Mouse (Mus musculus) neural tube, embryonic 15.5 days (tissue): Measurements from ENCODE around the gene Ndufs5. TPM values are rescaled to one million over a fixed set of nuclear protein-coding genes. Genes with fewer than 3 reads are reported as not detected.

Experiments used
- ATAC-seq: fragments of 200-750 bp; cut with Nextera tagmentation; 2 replicates; pipeline ENCODE4 v1.8.0; 2017; ENCODE audit warnings: mild to moderate bottlenecking, moderate TSS enrichment, moderate library complexity; ENCODE audit not compliant: low FRiP score
- H3K27ac ChIP-seq: fragments of 300-500 bp; sonication (generic); replicated peaks from 2 replicates; pipeline ENCODE4 v1.5.1; 2015; ENCODE audit warnings: mild to moderate bottlenecking, inconsistent platforms
- H3K27me3 ChIP-seq: fragments of 300-500 bp; sonication (generic); replicated peaks from 2 replicates; pipeline ENCODE4 v1.6.1; 2015; ENCODE audit warnings: inconsistent platforms
- H3K36me3 ChIP-seq: fragments of 300-500 bp; sonication (generic); 2 replicates; pipeline ENCODE4 v1.6.1; 2015; ENCODE audit warnings: inconsistent platforms
- H3K4me1 ChIP-seq: fragments of 300-500 bp; sonication (generic); 2 replicates; pipeline ENCODE4 v1.6.1; 2015; ENCODE audit warnings: inconsistent platforms
- H3K4me2 ChIP-seq: fragments of 300-500 bp; sonication (generic); 2 replicates; pipeline ENCODE4 v1.6.1; 2015; ENCODE audit warnings: inconsistent platforms, mild to moderate bottlenecking, moderate library complexity
- H3K4me3 ChIP-seq: fragments of 300-500 bp; sonication (generic); replicated peaks from 2 replicates; pipeline ENCODE4 v1.5.1; 2015; ENCODE audit warnings: mild to moderate bottlenecking, inconsistent platforms
- H3K9ac ChIP-seq: fragments of 300-500 bp; sonication (generic); replicated peaks from 2 replicates; pipeline ENCODE4 v1.6.1; 2015; ENCODE audit warnings: mild to moderate bottlenecking, inconsistent platforms
- H3K9me3 ChIP-seq: fragments of 300-500 bp; sonication (generic); replicated peaks from 2 replicates; pipeline ENCODE4 v1.6.1; 2016; ENCODE audit warnings: inconsistent platforms
- WGBS: fragments of 180-500 bp; shearing (Covaris S2); methylation state at CpG from one replicate; pipeline ENCODE4 v1.1.7; 2015; ENCODE audit warnings: mixed read lengths; 5-methylcytosine and 5-hydroxymethylcytosine counted together
- polyA plus RNA-seq: library from polyadenylated mRNA; unstranded; fragments of >200 nt; fragmentation: Nextera tagmentation; extraction: Ambion mirVana; gene quantifications from 2 replicates; pipeline ENCODE4 v1.2.1, GENCODE M21; 2015

The Ndufs5 gene
- polyA plus RNA-seq, 1 experiment from 2014 or later: 561 TPM

DNA sequence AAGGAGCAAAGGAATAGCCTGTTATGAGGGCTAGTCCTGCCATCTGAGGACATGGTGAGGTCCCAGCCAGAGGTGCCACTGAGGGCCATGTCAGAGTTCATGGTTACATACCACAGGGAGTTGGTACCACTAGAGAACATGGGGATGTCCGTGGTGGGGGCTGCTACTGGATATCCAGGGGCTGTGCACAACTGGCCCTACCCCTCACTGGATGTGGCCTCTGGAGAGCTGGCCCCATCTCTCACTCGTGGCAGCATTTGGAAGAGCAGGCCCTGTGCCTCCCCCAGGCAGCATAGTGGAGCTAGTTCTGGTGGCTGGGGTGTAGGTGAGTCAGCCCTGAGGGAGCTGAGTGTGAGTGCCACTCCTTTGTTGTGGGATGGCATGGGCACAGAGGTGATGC, 14.9 kb upstream of the Ndufs5 start:
- H3K4me3 ChIP-seq: no peak overlapping the region
- ATAC-seq: no peak
- H3K9ac ChIP-seq: no peak overlapping the region
- peaks cover 37% of the 10 kb centered on the region for H3K36me3 ChIP-seq
- H3K4me2 ChIP-seq: no peak overlapping the region
- no peaks in the 10 kb centered on the region for H3K27me3 ChIP-seq
- no peaks in the 10 kb centered on the region for H3K9me3 ChIP-seq
- 94% methylated on average over 2 of the region's 2 CpGs for WGBS
- H3K27ac ChIP-seq: no peak overlapping the region
- no peaks in the 10 kb centered on the region for H3K4me1 ChIP-seq

GRCm38 (mm10) chr4:123732163-123732910, 14.3 kb upstream of the Ndufs5 start:
- no peak for ATAC-seq
- H3K9ac ChIP-seq: no peak overlapping the region
- H3K27ac ChIP-seq: no peak overlapping the region
- no peaks in the 10 kb centered on the region for H3K9me3 ChIP-seq
- WGBS: 92% methylated on average over 4 of the region's 4 CpGs
- peaks cover 33% of the 10 kb centered on the region for H3K36me3 ChIP-seq
- H3K4me2 ChIP-seq: no peak overlapping the region
- no peak overlapping the region for H3K4me3 ChIP-seq
- no peaks in the 10 kb centered on the region for H3K27me3 ChIP-seq
- no peaks in the 10 kb centered on the region for H3K4me1 ChIP-seq

GRCm38 (mm10) chr4:123721761-123722160, 3.8 kb upstream of the Ndufs5 start:
- Histone ChIP-seq H3K27me3 (no peaks in the 10 kb centered on the region), H3K9ac (no peak overlapping the region), H3K36me3 (no peaks in the 10 kb centered on the region), H3K4me3 (no peak overlapping the region), H3K27ac (no peak overlapping the region), H3K4me2 (no peak overlapping the region), H3K4me1 (peaks cover 14% of the 10 kb centered on the region), H3K9me3 (no peaks in the 10 kb centered on the region)
- ATAC-seq: no peak
- WGBS: 84% methylated on average over 4 of the region's 4 CpGs

DNA sequence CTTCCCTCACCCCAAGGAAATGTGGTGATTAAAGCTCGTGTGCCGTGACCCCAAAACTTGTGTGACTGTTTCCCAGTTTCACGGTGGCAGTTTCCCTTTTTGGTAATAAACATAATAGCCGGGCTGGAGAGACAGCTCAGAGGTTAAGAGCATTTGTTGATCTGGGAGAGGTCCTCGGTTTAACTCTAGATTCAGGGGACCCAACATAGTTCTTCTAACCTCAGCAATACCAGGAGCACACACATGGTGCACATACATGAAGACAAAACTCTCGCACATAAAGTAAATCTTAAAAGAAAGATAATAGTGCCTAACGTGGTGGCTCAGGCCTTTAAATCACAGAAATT, 405 bp upstream of the Ndufs5 start:
- H3K27me3 ChIP-seq: no peaks in the 10 kb centered on the region
- peaks cover 18% of the 10 kb centered on the region for H3K4me1 ChIP-seq
- H3K4me3 ChIP-seq: peak overlapping the region; percentile 86
- peak overlapping the region; percentile 92 for H3K9ac ChIP-seq
- no peaks in the 10 kb centered on the region for H3K9me3 ChIP-seq
- H3K36me3 ChIP-seq: peaks cover 20% of the 10 kb centered on the region
- H3K4me2 ChIP-seq: peak overlapping the region; percentile 74
- WGBS: 29% methylated on average over 7 of the region's 7 CpGs
- H3K27ac ChIP-seq: peak overlapping the region; percentile 67
- peak; percentile 46; the same call in 1 of the 2 replicates for ATAC-seq

GRCm38 (mm10) chr4:123712431-123712830, 5.6 kb downstream of the Ndufs5 start:
- Histone ChIP-seq H3K4me1 (peaks cover 8% of the 10 kb centered on the region), H3K9me3 (no peaks in the 10 kb centered on the region), H3K36me3 (peaks cover 31% of the 10 kb centered on the region), H3K27ac (no peak overlapping the region), H3K27me3 (no peaks in the 10 kb centered on the region), H3K4me2 (no peak overlapping the region), H3K4me3 (no peak overlapping the region), H3K9ac (no peak overlapping the region)
- no peak for ATAC-seq
- WGBS: 96% methylated on average over 3 of the region's 3 CpGs

- Histone ChIP-seq H3K9ac (no peak overlapping the region), H3K27me3 (no peaks in the 10 kb centered on the region), H3K4me1 (no peaks in the 10 kb centered on the region), H3K27ac (no peak overlapping the region), H3K9me3 (no peaks in the 10 kb centered on the region), H3K4me2 (no peak overlapping the region), H3K4me3 (no peak overlapping the region), H3K36me3 (peaks cover 7% of the 10 kb centered on the region)
- 96% methylated on average over 5 of the region's 5 CpGs for WGBS
- no peak for ATAC-seq
Observed at GRCm38 (mm10) chr4:123707340-123707739, 10.7 kb downstream of the Ndufs5 start.

- no peak for ATAC-seq
- Histone ChIP-seq H3K36me3 (no peaks in the 10 kb centered on the region), H3K9me3 (no peaks in the 10 kb centered on the region), H3K27ac (no peak overlapping the region), H3K27me3 (no peaks in the 10 kb centered on the region), H3K4me3 (no peak overlapping the region), H3K4me1 (no peaks in the 10 kb centered on the region), H3K4me2 (no peak overlapping the region), H3K9ac (no peak overlapping the region)
- 95% methylated on average over 2 of the region's 2 CpGs for WGBS
Observed at GRCm38 (mm10) chr4:123705340-123705739, 12.7 kb downstream of the Ndufs5 start.

DNA sequence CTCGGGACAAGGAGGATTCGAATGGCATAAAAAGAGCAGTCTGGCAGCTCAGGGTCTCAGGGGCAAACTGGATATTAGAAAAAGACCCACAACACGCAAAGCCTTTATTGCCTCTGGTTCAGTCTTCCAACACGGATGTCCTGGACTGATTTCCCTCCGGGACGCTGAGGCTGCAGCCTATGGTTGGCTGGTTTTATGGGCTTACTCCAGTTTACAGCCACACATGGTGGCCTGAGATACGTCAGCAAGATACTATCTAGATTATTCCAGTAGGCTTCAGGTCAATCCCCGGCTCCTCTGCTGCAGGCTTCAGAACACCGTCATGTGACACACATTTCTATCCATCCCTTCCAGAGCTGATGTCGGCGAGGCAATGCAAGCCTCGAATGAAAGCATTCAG, 24.6 kb downstream of the Ndufs5 start:
- Histone ChIP-seq H3K9ac (no peak overlapping the region), H3K36me3 (no peaks in the 10 kb centered on the region), H3K9me3 (no peaks in the 10 kb centered on the region), H3K4me2 (no peak overlapping the region), H3K27me3 (no peaks in the 10 kb centered on the region), H3K27ac (no peak overlapping the region), H3K4me3 (no peak overlapping the region), H3K4me1 (no peaks in the 10 kb centered on the region)
- 55% methylated on average over 12 of the region's 12 CpGs for WGBS
- peak; percentile 31; the same call in 1 of the 2 replicates for ATAC-seq

GRCm38 (mm10) chr4:123692071-123692470, 25.9 kb downstream of the Ndufs5 start:
- H3K4me1 ChIP-seq: peaks cover 4% of the 10 kb centered on the region; the same call in 1 of the 2 replicates
- H3K4me2 ChIP-seq: no peak overlapping the region
- H3K4me3 ChIP-seq: no peak overlapping the region
- 80% methylated on average over 3 of the region's 3 CpGs for WGBS
- ATAC-seq: no peak
- H3K36me3 ChIP-seq: no peaks in the 10 kb centered on the region
- no peaks in the 10 kb centered on the region for H3K27me3 ChIP-seq
- no peak overlapping the region for H3K9ac ChIP-seq
- no peaks in the 10 kb centered on the region for H3K9me3 ChIP-seq
- no peak overlapping the region for H3K27ac ChIP-seq

DNA sequence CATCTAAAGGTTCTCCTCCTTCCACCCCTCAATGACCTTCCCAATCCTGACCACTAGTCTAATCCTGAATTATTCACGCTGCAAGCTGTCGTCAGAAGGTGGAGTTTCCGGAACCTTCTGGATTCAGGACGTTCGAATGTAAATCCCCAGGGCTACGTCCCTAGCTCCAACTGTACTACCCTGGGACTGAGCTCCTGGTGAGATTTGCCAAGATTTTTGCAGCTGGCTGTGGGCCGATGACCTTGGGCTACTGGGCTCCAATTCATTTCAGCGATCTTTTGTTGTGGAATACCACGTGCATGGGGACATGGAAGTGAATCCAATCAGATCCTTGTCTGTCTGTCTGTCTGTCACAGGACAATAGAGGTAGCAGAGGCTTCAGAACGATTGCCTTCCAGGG, 27.7 kb downstream of the Ndufs5 start:
- Histone ChIP-seq H3K36me3 (no peaks in the 10 kb centered on the region), H3K9ac (no peak overlapping the region), H3K4me2 (no peak overlapping the region), H3K4me3 (no peak overlapping the region), H3K27ac (no peak overlapping the region), H3K9me3 (no peaks in the 10 kb centered on the region), H3K27me3 (no peaks in the 10 kb centered on the region), H3K4me1 (peaks cover 15% of the 10 kb centered on the region)
- WGBS: 85% methylated on average over 10 of the region's 10 CpGs
- ATAC-seq: no peak

DNA sequence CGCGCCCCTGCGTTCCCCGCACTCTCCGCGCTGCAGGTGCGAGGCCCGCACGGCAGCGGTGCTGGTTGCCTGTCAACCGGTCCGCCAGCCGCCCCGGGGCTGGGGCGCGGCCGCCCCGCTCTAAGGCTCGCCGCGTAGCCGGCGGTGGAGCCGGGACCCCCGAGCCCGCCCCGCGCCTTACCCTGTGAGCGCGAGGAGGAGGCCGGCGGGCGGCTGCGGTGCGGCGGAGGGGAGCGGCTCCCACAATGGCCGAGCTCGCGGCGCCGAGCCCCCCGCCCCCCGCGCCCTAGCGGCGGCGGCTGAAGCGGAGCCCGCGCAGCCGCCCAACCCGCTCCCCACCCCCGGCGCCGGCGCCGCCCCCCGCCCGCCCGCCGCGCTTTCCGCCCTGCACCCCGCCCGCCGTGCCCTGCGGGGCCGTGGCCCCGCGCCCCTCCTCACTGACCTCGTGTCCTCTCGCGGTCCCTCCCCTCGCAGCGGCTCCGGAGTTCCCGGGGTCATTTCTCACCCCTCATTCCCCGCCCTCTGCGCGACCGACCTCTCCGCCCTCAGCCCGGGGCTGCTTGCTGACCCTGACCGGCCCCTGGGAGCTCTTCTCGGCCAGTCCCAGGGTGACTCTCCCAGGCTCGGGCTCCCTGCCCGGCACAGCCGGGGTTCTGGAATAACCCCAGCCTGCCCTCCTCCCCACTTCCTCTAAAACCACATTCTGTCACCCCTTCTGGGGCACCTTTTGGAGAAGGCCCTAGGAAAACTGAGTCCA, 30.8 kb downstream of the Ndufs5 start:
- Histone ChIP-seq H3K4me3 (peak overlapping the region; percentile 76), H3K9ac (peak overlapping the region; percentile 85), H3K27ac (peak overlapping the region; percentile 90), H3K27me3 (no peaks in the 10 kb centered on the region), H3K9me3 (no peaks in the 10 kb centered on the region), H3K4me1 (peaks cover 37% of the 10 kb centered on the region), H3K36me3 (peaks cover 13% of the 10 kb centered on the region), H3K4me2 (peak overlapping the region; percentile 74)
- 1% methylated on average over 46 of the region's 89 CpGs for WGBS
- ATAC-seq: peak; percentile 72
